Mouse (Mus musculus): ENCODE data around the gene Prrc2b. TPM values are rescaled to one million over a fixed set of nuclear protein-coding genes. Genes with fewer than 3 reads are reported as not detected.

Gene Prrc2b
- polyA plus RNA-seq, 1 experiment from 2014 or later: 56.6 TPM

- Histone ChIP-seq H3K27ac (replicated peaks) (no peak overlapping the region), H3K9me3 (replicated peaks) (no peaks in the 10 kb centered on the region), H3K4me1 (peaks cover 16% of the 10 kb centered on the region), H3K36me3 (peaks cover 30% of the 10 kb centered on the region), H3K4me3 (replicated peaks) (peak overlapping the region; percentile 89), H3K4me2 (peak overlapping the region; percentile 81), H3K9ac (replicated peaks) (peak overlapping the region; percentile 83), H3K27me3 (replicated peaks) (no peaks in the 10 kb centered on the region)
- 61% methylated on average over 6 of the region's 6 CpGs for WGBS
- ATAC-seq (ENCODE audit: low FRiP score): no peak
Measured at GRCm38 (mm10) chr2:32258887-32259533, 108.1 kb downstream of the Prrc2b start.

GRCm38 (mm10) chr2:32259657-32260417 lies 109.0 kb downstream of the Prrc2b start, which contains the start of gene Uck1:
Uck1 (minus strand) TSS chr2:32260159.
- peak within 1 kb of the TSS; percentile 83 for H3K9ac ChIP-seq (replicated peaks)
- 2% methylated on average over 59 of the region's 59 CpGs for WGBS
- no peaks in the 10 kb centered on the region for H3K9me3 ChIP-seq (replicated peaks)
- peaks cover 16% of the 10 kb centered on the region for H3K4me1 ChIP-seq
- peaks cover 22% of the 10 kb centered on the region for H3K36me3 ChIP-seq
- peak within 1 kb of the TSS; percentile 81 for H3K4me2 ChIP-seq
- peak within 1 kb of the TSS; percentile 89 for H3K4me3 ChIP-seq (replicated peaks)
- H3K27ac ChIP-seq (replicated peaks): peak within 1 kb of the TSS; percentile 73
- no peaks in the 10 kb centered on the region for H3K27me3 ChIP-seq (replicated peaks)
- peak; percentile 96 for ATAC-seq (ENCODE audit: low FRiP score)

GRCm38 (mm10) chr2:32260635-32261034 lies 109.8 kb downstream of the Prrc2b start:
- no peak for ATAC-seq (ENCODE audit: low FRiP score)
- H3K4me2 ChIP-seq: peak overlapping the region; percentile 81
- H3K4me1 ChIP-seq: peaks cover 16% of the 10 kb centered on the region
- no peak overlapping the region for H3K9ac ChIP-seq (replicated peaks)
- peak overlapping the region; percentile 89; the same call in 1 of the 2 replicates for H3K4me3 ChIP-seq (replicated peaks)
- H3K9me3 ChIP-seq (replicated peaks): no peaks in the 10 kb centered on the region
- no peaks in the 10 kb centered on the region for H3K27me3 ChIP-seq (replicated peaks)
- peaks cover 21% of the 10 kb centered on the region for H3K36me3 ChIP-seq
- no peak overlapping the region for H3K27ac ChIP-seq (replicated peaks)
- 29% methylated on average over 4 of the region's 4 CpGs for WGBS

- no peak overlapping the region for H3K9ac ChIP-seq (replicated peaks)
- H3K4me3 ChIP-seq (replicated peaks): no peak overlapping the region
- WGBS: 83% methylated on average over 3 of the region's 3 CpGs
- no peaks in the 10 kb centered on the region for H3K9me3 ChIP-seq (replicated peaks)
- no peak for ATAC-seq (ENCODE audit: low FRiP score)
- no peaks in the 10 kb centered on the region for H3K4me1 ChIP-seq
- H3K4me2 ChIP-seq: no peak overlapping the region
- no peaks in the 10 kb centered on the region for H3K27me3 ChIP-seq (replicated peaks)
- no peak overlapping the region for H3K27ac ChIP-seq (replicated peaks)
- peaks cover 40% of the 10 kb centered on the region for H3K36me3 ChIP-seq
Measured at GRCm38 (mm10) chr2:32275823-32276222, 124.9 kb downstream of the Prrc2b start.

GRCm38 (mm10) chr2:32282289-32282688 lies 131.4 kb downstream of the Prrc2b start:
- H3K9me3 ChIP-seq (replicated peaks): no peaks in the 10 kb centered on the region
- H3K4me2 ChIP-seq: no peak overlapping the region
- WGBS: 98% methylated on average over 2 of the region's 2 CpGs
- H3K27me3 ChIP-seq (replicated peaks): no peaks in the 10 kb centered on the region
- H3K4me3 ChIP-seq (replicated peaks): no peak overlapping the region
- no peak overlapping the region for H3K27ac ChIP-seq (replicated peaks)
- ATAC-seq (ENCODE audit: low FRiP score): no peak
- peaks cover 71% of the 10 kb centered on the region for H3K36me3 ChIP-seq
- peaks cover 21% of the 10 kb centered on the region for H3K4me1 ChIP-seq
- H3K9ac ChIP-seq (replicated peaks): no peak overlapping the region

GRCm38 (mm10) chr2:32282727-32283126 lies 131.8 kb downstream of the Prrc2b start:
- no peak overlapping the region for H3K9ac ChIP-seq (replicated peaks)
- H3K27ac ChIP-seq (replicated peaks): no peak overlapping the region
- no peak overlapping the region for H3K4me2 ChIP-seq
- H3K4me3 ChIP-seq (replicated peaks): no peak overlapping the region
- peaks cover 66% of the 10 kb centered on the region for H3K36me3 ChIP-seq
- ATAC-seq (ENCODE audit: low FRiP score): no peak
- peaks cover 22% of the 10 kb centered on the region for H3K4me1 ChIP-seq
- H3K27me3 ChIP-seq (replicated peaks): no peaks in the 10 kb centered on the region
- no peaks in the 10 kb centered on the region for H3K9me3 ChIP-seq (replicated peaks)
- 94% methylated on average over 1 of the region's 1 CpGs for WGBS

- Histone ChIP-seq H3K36me3 (peaks cover 54% of the 10 kb centered on the region), H3K4me1 (peaks cover 26% of the 10 kb centered on the region), H3K4me3 (replicated peaks) (no peak overlapping the region), H3K9ac (replicated peaks) (no peak overlapping the region), H3K4me2 (no peak overlapping the region), H3K9me3 (replicated peaks) (no peaks in the 10 kb centered on the region), H3K27ac (replicated peaks) (no peak overlapping the region), H3K27me3 (replicated peaks) (no peaks in the 10 kb centered on the region)
- ATAC-seq (ENCODE audit: low FRiP score): no peak
- WGBS: 92% methylated on average over 3 of the region's 3 CpGs
Measured at GRCm38 (mm10) chr2:32283986-32284385, 133.1 kb downstream of the Prrc2b start.

Small RNA genes within 50 kb of the gene (microRNA-seq; reads per million reads assigned to microRNA genes)
- gene Gm27805: not detected

Other genes with a start within 250 kb of the Prrc2b start
- 16.9 and 19.5 TPM in 2 replicates for gene Aif1l, start 200.9 kb upstream of the Prrc2b start, polyA plus RNA-seq (2015; fragmentation: Nextera tagmentation; extraction: Ambion mirVana)
- 62.0 and 66.0 TPM in 2 replicates for gene Nup214, start 176.6 kb upstream of the Prrc2b start, polyA plus RNA-seq (2015; fragmentation: Nextera tagmentation; extraction: Ambion mirVana)
- gene Fam78a, start 66.2 kb upstream of the Prrc2b start, polyA plus RNA-seq (2015; fragmentation: Nextera tagmentation; extraction: Ambion mirVana): 0.92 and 3.1 TPM in 2 replicates
- gene Plpp7, start 55.6 kb upstream of the Prrc2b start, polyA plus RNA-seq (2015; fragmentation: Nextera tagmentation; extraction: Ambion mirVana): 26.1 and 32.6 TPM in 2 replicates
- 30.7 and 30.9 TPM in 2 replicates for gene Pomt1, start 85.5 kb downstream of the Prrc2b start, polyA plus RNA-seq (2015; fragmentation: Nextera tagmentation; extraction: Ambion mirVana)
- 88.6 and 95.8 TPM in 2 replicates for gene Uck1, start 109.1 kb downstream of the Prrc2b start, polyA plus RNA-seq (2015; fragmentation: Nextera tagmentation; extraction: Ambion mirVana)
- gene Golga2, start 136.3 kb downstream of the Prrc2b start, polyA plus RNA-seq (2015; fragmentation: Nextera tagmentation; extraction: Ambion mirVana): 27.5 and 31.3 TPM in 2 replicates
- gene Swi5, start 137.0 kb downstream of the Prrc2b start, polyA plus RNA-seq (2015; fragmentation: Nextera tagmentation; extraction: Ambion mirVana): 421 and 448 TPM in 2 replicates
- gene Ciz1, start 201.2 kb downstream of the Prrc2b start, polyA plus RNA-seq (2015; fragmentation: Nextera tagmentation; extraction: Ambion mirVana): 43.8 and 44.8 TPM in 2 replicates
- gene Dnm1, start 202.3 kb downstream of the Prrc2b start, polyA plus RNA-seq (2015; fragmentation: Nextera tagmentation; extraction: Ambion mirVana): 72.4 and 86.9 TPM in 2 replicates
- 163 and 195 TPM in 2 replicates for gene 1110008P14Rik, start 230.9 kb downstream of the Prrc2b start, polyA plus RNA-seq (2015; fragmentation: Nextera tagmentation; extraction: Ambion mirVana)
- gene Lcn2, start 237.2 kb downstream of the Prrc2b start, polyA plus RNA-seq (2015; fragmentation: Nextera tagmentation; extraction: Ambion mirVana): 0.95 and 1.1 TPM in 2 replicates
- 47.3 and 52.1 TPM in 2 replicates for gene Ptges2, start 244.8 kb downstream of the Prrc2b start, polyA plus RNA-seq (2015; fragmentation: Nextera tagmentation; extraction: Ambion mirVana)

All from neural tube, embryonic 15.5 days (tissue).